Comparison of ENCODE assay signal across 15 mouse cellular contexts in genomic region chr11:52275774-52276555, GRCm38 (mm10). TPM values are rescaled to one million over a fixed set of nuclear protein-coding genes. Genes with fewer than 3 reads are reported as not detected.
A peak's percentile ranks its signal among the peaks of the same experiment; 100 is the strongest.
DNase-seq lines count a peak whose midpoint lies in the region; ATAC-seq lines count a peak whose summit lies in the region.
"Had no signal": no experiment of that assay in that cellular context is flagged by ENCODE, and none has a peak within 500 bp of the region (broad histone marks: within the 10 kb centered on the region; RNA-seq: fewer than 3 reads in every experiment).

No protein-coding gene starts in this region.

- intact Hi-C loops in left cerebral cortex, postnatal 14 days (cut with DNase I): no loop called here
- intact Hi-C loops in gastrocnemius, postnatal 14 days (cut with DNase I; ENCODE audit: low total_unique reads): no loop called here

- ATAC-seq in frontal cortex, adult (ENCODE audit: low TSS enrichment): peak; percentile 66
- ATAC-seq: forebrain, embryonic 14.5 days; hindbrain, postnatal 0 days had no signal

- DNase-seq in frontal cortex, postnatal 25 days (ENCODE audit: low spot score in 2 of 2): no peak
- DNase-seq in left cerebral cortex, postnatal 14 days (ENCODE audit: low spot score in 2 of 2): peak; percentile 22 to 60
- no peak for DNase-seq in left cerebral cortex, adult 11 months (ENCODE audit: low spot score)
- peak; percentile 46 for DNase-seq in thymus, postnatal 0 days (ENCODE audit: low spot score)
- DNase-seq in thymus, postnatal 14 days: no peak
- DNase-seq in testis, postnatal 14 days (ENCODE audit: low spot score): peak; percentile 55
- DNase-seq in gastrocnemius, postnatal 14 days: no peak
- DNase-seq: cerebellum, adult 9-10 months; gastrocnemius, adult 2 months; layer of hippocampus, adult 9-11 months; lung, postnatal 4 days; retina, postnatal 1 day had no signal

RNA-seq across cellular contexts. Expression of gene Tcf7, which starts 6.8 kb away (rescaled TPM):
- total RNA-seq in left cerebral cortex, postnatal 14 days (2021): 1 to 10 TPM; 5.3 to 7.1 TPM
- 1,084 and 1,272 TPM in 2 replicates for polyA plus RNA-seq in thymus, postnatal 0 days (2015; fragmentation: Nextera tagmentation; extraction: Ambion mirVana)
- total RNA-seq in gastrocnemius, postnatal 14 days (2021): 1 to 10 TPM; 1.9 to 2.0 TPM

RNA-seq across cellular contexts. Expression of gene Skp1a, which starts 44.2 kb away (rescaled TPM):
- 100 to 1,000 TPM; 473 to 503 TPM for total RNA-seq in left cerebral cortex, postnatal 14 days (2021)
- polyA plus RNA-seq in thymus, postnatal 0 days (2015; fragmentation: Nextera tagmentation; extraction: Ambion mirVana): 1,041 and 1,103 TPM in 2 replicates
- 100 to 1,000 TPM; 244 to 247 TPM for total RNA-seq in gastrocnemius, postnatal 14 days (2021)

Comparison
In these comparisons a context has a peak if more than half of its experiments do, and no peak if none do; other contexts are left out.
1. DNase-seq: peak in left cerebral cortex, postnatal 14 days (2 of 2), thymus, postnatal 0 days (single experiment) and testis, postnatal 14 days (single experiment); none in frontal cortex, postnatal 25 days (0 of 2), left cerebral cortex, adult 11 months (single experiment), thymus, postnatal 14 days (single experiment) and gastrocnemius, postnatal 14 days (single experiment).